Mouse (Mus musculus): ENCODE data around the gene Ppcdc. TPM values are rescaled to one million over a fixed set of nuclear protein-coding genes. Genes with fewer than 3 reads are reported as not detected.

The Ppcdc gene
- polyA plus RNA-seq, 1 experiment: 20.2 TPM

- Histone ChIP-seq H3K27ac (ENCODE audit: insufficient read depth, low read length) (no peak overlapping the region), H3K4me1 (ENCODE audit: control insufficient read depth, insufficient read depth, low read length) (peaks cover 19% of the 10 kb centered on the region), H3K4me3 (replicated peaks; ENCODE audit: insufficient read depth, low read depth, low read length) (no peak overlapping the region), H3K27me3 (ENCODE audit: control insufficient read depth, insufficient read depth, low read length) (no peaks in the 10 kb centered on the region)
- TF ChIP-seq CTCF (IDR thresholded peaks at IDR 0.05; ENCODE audit: borderline replicate concordance, insufficient read depth, low read depth, low read length): no peak
- TF ChIP-seq POLR2A (IDR thresholded peaks at IDR 0.05; ENCODE audit: borderline replicate concordance, insufficient read depth, low read length): no peak
- WGBS: 81% methylated on average over 6 of the region's 6 CpGs
- no peak for DNase-seq
These were observed 22.9 kb upstream of the Ppcdc start for GRCm38 (mm10) chr9:57462866-57463265.

GRCm38 (mm10) chr9:57459707-57460106 lies 19.8 kb upstream of the Ppcdc start:
- Histone ChIP-seq H3K27ac (ENCODE audit: insufficient read depth, low read length) (no peak overlapping the region), H3K4me3 (replicated peaks; ENCODE audit: insufficient read depth, low read depth, low read length) (no peak overlapping the region), H3K27me3 (ENCODE audit: control insufficient read depth, insufficient read depth, low read length) (no peaks in the 10 kb centered on the region), H3K4me1 (ENCODE audit: control insufficient read depth, insufficient read depth, low read length) (peaks cover 19% of the 10 kb centered on the region)
- TF ChIP-seq CTCF (IDR thresholded peaks at IDR 0.05; ENCODE audit: borderline replicate concordance, insufficient read depth, low read depth, low read length) (no peak), POLR2A (IDR thresholded peaks at IDR 0.05; ENCODE audit: borderline replicate concordance, insufficient read depth, low read length) (no peak)
- WGBS: 98% methylated on average over 2 of the region's 2 CpGs
- no peak for DNase-seq

GRCm38 (mm10) chr9:57453516-57453915 lies 13.6 kb upstream of the Ppcdc start:
- no peak for TF ChIP-seq CTCF (IDR thresholded peaks at IDR 0.05; ENCODE audit: borderline replicate concordance, insufficient read depth, low read depth, low read length)
- TF ChIP-seq POLR2A (IDR thresholded peaks at IDR 0.05; ENCODE audit: borderline replicate concordance, insufficient read depth, low read length): no peak
- Histone ChIP-seq H3K4me3 (replicated peaks; ENCODE audit: insufficient read depth, low read depth, low read length) (no peak overlapping the region), H3K4me1 (ENCODE audit: control insufficient read depth, insufficient read depth, low read length) (peaks cover 16% of the 10 kb centered on the region), H3K27me3 (ENCODE audit: control insufficient read depth, insufficient read depth, low read length) (no peaks in the 10 kb centered on the region), H3K27ac (ENCODE audit: insufficient read depth, low read length) (no peak overlapping the region)
- WGBS: 78% methylated on average over 4 of the region's 4 CpGs
- DNase-seq: no peak

- WGBS: 77% methylated on average over 8 of the region's 8 CpGs
- Histone ChIP-seq H3K27me3 (ENCODE audit: control insufficient read depth, insufficient read depth, low read length) (no peaks in the 10 kb centered on the region), H3K4me1 (ENCODE audit: control insufficient read depth, insufficient read depth, low read length) (peaks cover 16% of the 10 kb centered on the region), H3K4me3 (replicated peaks; ENCODE audit: insufficient read depth, low read depth, low read length) (no peak overlapping the region), H3K27ac (ENCODE audit: insufficient read depth, low read length) (no peak overlapping the region)
- no peak for DNase-seq
- TF ChIP-seq CTCF (IDR thresholded peaks at IDR 0.05; ENCODE audit: borderline replicate concordance, insufficient read depth, low read depth, low read length) (no peak), POLR2A (IDR thresholded peaks at IDR 0.05; ENCODE audit: borderline replicate concordance, insufficient read depth, low read length) (no peak)
These were observed 12.9 kb upstream of the Ppcdc start for GRCm38 (mm10) chr9:57452624-57453462.

- 81% methylated on average over 1 of the region's 1 CpGs for WGBS
- no peak for DNase-seq
- Histone ChIP-seq H3K4me3 (replicated peaks; ENCODE audit: insufficient read depth, low read depth, low read length) (no peak overlapping the region), H3K4me1 (ENCODE audit: control insufficient read depth, insufficient read depth, low read length) (peaks cover 7% of the 10 kb centered on the region; the same call in 1 of the 2 replicates), H3K27me3 (ENCODE audit: control insufficient read depth, insufficient read depth, low read length) (no peaks in the 10 kb centered on the region), H3K27ac (ENCODE audit: insufficient read depth, low read length) (no peak overlapping the region)
- TF ChIP-seq CTCF (IDR thresholded peaks at IDR 0.05; ENCODE audit: borderline replicate concordance, insufficient read depth, low read depth, low read length) (no peak), POLR2A (IDR thresholded peaks at IDR 0.05; ENCODE audit: borderline replicate concordance, insufficient read depth, low read length) (no peak)
These were observed 9.8 kb upstream of the Ppcdc start for GRCm38 (mm10) chr9:57449715-57450114.

GRCm38 (mm10) chr9:57440620-57441019 lies 696 bp upstream of the Ppcdc start:
- peak in 1 of 2 experiments; percentile 19 for DNase-seq
- TF ChIP-seq CTCF (IDR thresholded peaks at IDR 0.05; ENCODE audit: borderline replicate concordance, insufficient read depth, low read depth, low read length) (no peak), POLR2A (IDR thresholded peaks at IDR 0.05; ENCODE audit: borderline replicate concordance, insufficient read depth, low read length) (no peak)
- WGBS: 100% methylated on average over 1 of the region's 1 CpGs
- H3K4me1 ChIP-seq (ENCODE audit: control insufficient read depth, insufficient read depth, low read length): no peaks in the 10 kb centered on the region
- no peaks in the 10 kb centered on the region for H3K27me3 ChIP-seq (ENCODE audit: control insufficient read depth, insufficient read depth, low read length)
- H3K27ac ChIP-seq (ENCODE audit: insufficient read depth, low read length): no peak overlapping the region
- no peak overlapping the region for H3K4me3 ChIP-seq (replicated peaks; ENCODE audit: insufficient read depth, low read depth, low read length)

GRCm38 (mm10) chr9:57439083-57439482 lies 841 bp downstream of the Ppcdc start:
- Histone ChIP-seq H3K4me3 (replicated peaks; ENCODE audit: insufficient read depth, low read depth, low read length) (peak overlapping the region; percentile 82), H3K4me1 (ENCODE audit: control insufficient read depth, insufficient read depth, low read length) (0 out of 2 replicates have a peak, but pooled peaks cover under 1% of the 10 kb centered on the region), H3K27ac (ENCODE audit: insufficient read depth, low read length) (no peak overlapping the region), H3K27me3 (ENCODE audit: control insufficient read depth, insufficient read depth, low read length) (no peaks in the 10 kb centered on the region)
- WGBS: 19% methylated on average over 7 of the region's 7 CpGs
- TF ChIP-seq CTCF (IDR thresholded peaks at IDR 0.05; ENCODE audit: borderline replicate concordance, insufficient read depth, low read depth, low read length): no peak
- no peak for TF ChIP-seq POLR2A (IDR thresholded peaks at IDR 0.05; ENCODE audit: borderline replicate concordance, insufficient read depth, low read length)
- DNase-seq: no peak
